Mouse (Mus musculus) cerebellum, adult 2 months (tissue): ENCODE measurements at regions not wholly inside any gene's neighbourhood (a gene's known extent, or its start where the extent isn't known, plus 50 kb on each side); places are given as distances from the start of the nearest gene placed in this dataset.

Experiments used
- DNase-seq, 2 experiments: peaks; one replicate each; pipeline ENCODE4 v3.0.0; 2021
- H3K27ac ChIP-seq: fragments of 200-500 bp; 2 replicates; pipeline ENCODE4 v1.5.1; 2012; ENCODE audit warnings: low read length, control low read depth, inconsistent platforms; ENCODE audit not compliant: insufficient read depth
- H3K27me3 ChIP-seq: fragments of 200-500 bp; 2 replicates; pipeline ENCODE4 v1.6.1; 2012; ENCODE audit warnings: inconsistent platforms, mild to moderate bottlenecking, low read length, moderate library complexity; ENCODE audit not compliant: control insufficient read depth, insufficient read depth
- H3K4me1 ChIP-seq: fragments of 200-500 bp; 2 replicates; pipeline ENCODE4 v1.6.1; 2011; ENCODE audit warnings: low read length; ENCODE audit not compliant: control insufficient read depth, insufficient read depth
- H3K4me3 ChIP-seq: fragments of 200-500 bp; replicated peaks from 2 replicates; pipeline ENCODE3; 2011; ENCODE audit warnings: mild to moderate bottlenecking, low read depth, low read length, control low read depth; ENCODE audit not compliant: insufficient read depth
- CTCF ChIP-seq: fragments of 200-500 bp; IDR thresholded peaks from 2 replicates; pipeline ENCODE4 v1.5.1; 2011; ENCODE audit warnings: low read depth, mild to moderate bottlenecking, control low read depth, low read length, moderate library complexity, borderline replicate concordance; ENCODE audit not compliant: insufficient read depth
- POLR2A ChIP-seq: fragments of 200-500 bp; IDR thresholded peaks from 2 replicates; pipeline ENCODE4 v1.6.1; 2011; ENCODE audit warnings: low read length, control low read depth, borderline replicate concordance; ENCODE audit not compliant: insufficient read depth
- WGBS: fragments of 180-500 bp; shearing (Covaris S2); methylation state at CpG from one replicate; pipeline ENCODE4 v1.1.7; 2018; 5-methylcytosine and 5-hydroxymethylcytosine counted together

DNA sequence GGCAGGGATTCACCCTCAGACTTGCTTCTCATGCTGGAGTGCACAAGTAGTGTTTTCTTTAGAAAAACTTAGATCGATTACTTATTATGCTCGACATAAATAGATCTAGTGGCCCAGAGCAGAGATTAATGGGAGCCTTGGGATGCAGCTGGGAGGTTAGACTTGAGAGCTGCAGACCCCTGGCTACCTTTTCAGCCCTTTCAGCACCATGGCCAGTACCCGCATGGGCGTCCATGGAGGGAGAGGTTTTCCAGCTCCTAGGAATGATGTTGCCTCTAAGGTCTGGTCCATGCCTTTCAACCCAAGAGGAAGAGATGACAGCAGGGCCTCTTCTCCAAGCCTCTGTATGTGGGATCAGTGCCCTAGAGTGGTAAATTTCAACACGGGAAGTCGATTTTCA, 73.3 kb upstream of the Lrfn2 start:
- no peak for TF ChIP-seq POLR2A
- no peak for TF ChIP-seq CTCF
- Histone ChIP-seq H3K27me3 (no peaks in the 10 kb centered on the region; the same call in 1 of the 2 replicates), H3K27ac (no peak overlapping the region), H3K4me1 (no peaks in the 10 kb centered on the region), H3K4me3 (no peak overlapping the region)
- no peak for DNase-seq
- 65% methylated on average over 6 of the region's 6 CpGs for WGBS

DNA sequence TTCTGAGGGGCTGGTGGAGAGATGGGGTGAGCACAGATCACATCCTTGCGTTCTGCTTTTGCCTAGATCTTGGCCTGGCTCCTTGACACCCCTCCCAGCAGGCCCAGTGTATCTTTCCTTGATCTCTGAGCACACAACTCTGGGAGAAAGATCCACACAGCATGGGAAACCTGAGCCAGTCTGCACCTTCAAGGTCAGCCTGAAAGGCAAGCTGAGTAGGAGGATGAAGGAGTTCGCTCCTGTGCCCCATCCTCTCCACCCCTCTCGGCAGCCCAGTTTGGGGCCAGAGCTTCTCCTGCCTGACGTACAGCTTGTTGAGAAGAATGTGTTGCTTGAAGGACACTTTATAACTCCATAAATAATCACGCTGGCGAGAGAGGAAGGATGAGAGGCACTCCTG, 61.7 kb upstream of the Lrfn2 start:
- 51% methylated on average over 6 of the region's 6 CpGs for WGBS
- TF ChIP-seq POLR2A (no peak), CTCF (no peak)
- DNase-seq = no peak
- no peaks in the 10 kb centered on the region for H3K27me3 ChIP-seq
- no peak overlapping the region for H3K27ac ChIP-seq
- no peak overlapping the region for H3K4me3 ChIP-seq
- no peaks in the 10 kb centered on the region for H3K4me1 ChIP-seq

DNA sequence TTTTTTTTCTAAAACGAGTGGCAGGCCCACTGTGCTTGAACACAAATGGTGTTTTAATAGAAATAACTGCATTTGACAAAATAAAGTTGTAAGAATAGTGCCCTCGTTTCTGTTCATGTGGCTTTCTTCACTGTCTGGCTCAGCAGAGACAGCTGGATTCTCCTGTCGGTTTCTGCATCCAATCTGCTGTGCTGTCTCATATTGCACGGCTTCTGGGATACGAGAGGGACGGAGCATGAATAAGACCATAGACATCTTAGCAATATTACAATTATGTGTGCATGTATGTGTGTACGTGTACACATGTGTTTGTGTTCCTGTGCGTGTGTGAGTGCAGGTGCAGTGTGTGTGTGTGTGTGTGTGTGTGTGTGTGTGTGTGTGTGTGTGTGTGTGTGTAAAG, 54.7 kb upstream of the Lrfn2 start:
- 67% methylated on average over 8 of the region's 8 CpGs for WGBS
- Histone ChIP-seq H3K27me3 (no peaks in the 10 kb centered on the region), H3K4me3 (no peak overlapping the region), H3K4me1 (no peaks in the 10 kb centered on the region), H3K27ac (no peak overlapping the region)
- no peak for DNase-seq
- TF ChIP-seq CTCF (no peak), POLR2A (no peak)

DNA sequence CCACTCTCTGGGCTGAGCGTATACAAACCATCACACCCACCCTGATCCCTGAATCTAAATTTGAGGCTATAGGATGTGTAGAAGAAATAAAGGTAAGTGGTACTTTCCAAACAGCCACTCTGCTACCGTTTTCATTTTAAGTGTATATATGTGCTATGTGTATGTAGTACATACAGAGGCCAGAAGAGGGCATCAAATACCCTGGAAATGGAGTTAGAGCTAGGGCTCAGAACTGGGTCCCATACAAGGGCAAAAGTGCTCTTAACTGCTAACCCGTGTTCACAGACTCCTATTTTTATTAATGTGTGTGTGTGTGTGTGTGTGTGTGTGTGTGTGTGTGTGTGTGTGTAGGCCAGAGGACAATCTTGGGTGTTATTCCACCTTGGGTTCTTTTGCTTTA, 51.6 kb upstream of the Lrfn2 start:
- Histone ChIP-seq H3K4me3 (no peak overlapping the region), H3K27ac (no peak overlapping the region), H3K27me3 (no peaks in the 10 kb centered on the region), H3K4me1 (no peaks in the 10 kb centered on the region)
- no peak for DNase-seq
- TF ChIP-seq POLR2A = no peak
- no peak for TF ChIP-seq CTCF
- WGBS = 91% methylated on average over 3 of the region's 3 CpGs

DNA sequence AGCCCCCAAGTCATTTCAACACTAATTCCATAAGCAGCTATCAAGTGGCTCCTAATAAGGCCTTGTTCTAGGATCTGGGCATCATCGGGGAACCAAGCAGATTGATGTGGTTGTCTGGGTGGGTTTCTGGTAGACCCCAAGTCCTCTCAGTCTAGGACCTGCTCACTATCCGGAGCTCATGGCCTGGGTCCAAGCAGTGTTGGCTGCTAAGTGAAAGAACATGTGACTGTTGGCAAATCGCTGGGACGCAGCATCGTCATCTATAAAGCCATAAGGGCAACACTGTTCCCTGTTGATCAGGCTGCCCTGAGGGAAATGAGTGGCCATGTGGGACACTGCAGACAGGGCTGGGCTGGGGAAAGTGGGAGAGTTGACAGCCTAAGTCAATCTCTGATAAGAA, 50.2 kb upstream of the Lrfn2 start:
- TF ChIP-seq CTCF (no peak), POLR2A (no peak)
- H3K4me3 ChIP-seq = no peak overlapping the region
- DNase-seq = no peak
- H3K27me3 ChIP-seq = no peaks in the 10 kb centered on the region
- H3K4me1 ChIP-seq = no peaks in the 10 kb centered on the region
- 30% methylated on average over 5 of the region's 5 CpGs for WGBS
- H3K27ac ChIP-seq = no peak overlapping the region
